Mouse (Mus musculus) stomach, postnatal 0 days (tissue): Measurements from ENCODE around the gene Prss40. TPM values are rescaled to one million over a fixed set of nuclear protein-coding genes. Genes with fewer than 3 reads are reported as not detected.

Experiments
- ATAC-seq: fragments of 200-750 bp; cut with Nextera tagmentation; 2 replicates; pipeline ENCODE4 v1.8.0; 2017; ENCODE audit not compliant: low FRiP score, low TSS enrichment
- DNase-seq: peaks from one replicate; pipeline ENCODE4 v3.0.0-alpha.2; 2016; ENCODE audit warnings: low spot score
- H3K27ac ChIP-seq: fragments of 300-500 bp; sonication (generic); replicated peaks from 2 replicates; pipeline ENCODE4 v1.5.1; 2014; ENCODE audit warnings: mild to moderate bottlenecking, control low read depth
- H3K27me3 ChIP-seq: fragments of 300-500 bp; sonication (generic); 2 replicates; pipeline ENCODE4 v1.6.1; 2014; ENCODE audit warnings: low read length; ENCODE audit not compliant: control insufficient read depth, insufficient read depth
- H3K36me3 ChIP-seq: fragments of 300-500 bp; sonication (generic); 2 replicates; pipeline ENCODE4 v1.6.1; 2014; ENCODE audit warnings: low read length, mixed read lengths; ENCODE audit not compliant: control insufficient read depth, insufficient read depth
- H3K4me1 ChIP-seq: fragments of 300-500 bp; sonication (generic); replicated peaks from 2 replicates; pipeline ENCODE4 v1.6.1; 2014; ENCODE audit warnings: antibody characterized with exemption; ENCODE audit not compliant: control insufficient read depth, insufficient read depth
- H3K4me2 ChIP-seq: fragments of 300-500 bp; sonication (generic); replicated peaks from 2 replicates; pipeline ENCODE4 v1.6.1; 2014; ENCODE audit warnings: low read depth, mild to moderate bottlenecking, control low read depth, moderate library complexity
- H3K4me3 ChIP-seq: fragments of 300-500 bp; sonication (generic); 2 replicates; pipeline ENCODE4 v1.5.1; 2014; ENCODE audit warnings: low read depth, low read length, control low read depth
- H3K9ac ChIP-seq: fragments of 300-500 bp; sonication (generic); 2 replicates; pipeline ENCODE4 v1.6.1; 2014; ENCODE audit warnings: mild to moderate bottlenecking, low read length, control low read depth, mixed read lengths
- H3K9me3 ChIP-seq: fragments of 300-500 bp; sonication (generic); 2 replicates; pipeline ENCODE4 v1.6.1; 2016; ENCODE audit warnings: low read length; ENCODE audit not compliant: control insufficient read depth
- CTCF ChIP-seq: IDR thresholded peaks from 2 replicates; pipeline ENCODE4 v1.5.1; 2016; ENCODE audit warnings: antibody characterized with exemption, low read depth, mild to moderate bottlenecking, moderate library complexity
- EP300 ChIP-seq: optimal IDR thresholded peaks from 2 replicates; pipeline ENCODE3; 2016; ENCODE audit warnings: antibody characterized with exemption
- WGBS: fragments of 180-500 bp; shearing (Covaris S2); extraction: QIAGEN DNeasy Blood & Tissue Kit; methylation state at CpG from one replicate; pipeline ENCODE4 v1.1.7; 2014; 5-methylcytosine and 5-hydroxymethylcytosine counted together
- polyA plus RNA-seq: library from polyadenylated mRNA; unstranded; fragments of >200 nt; fragmentation: Nextera tagmentation; extraction: Ambion mirVana; gene quantifications from 2 replicates; pipeline ENCODE4 v1.2.1, GENCODE M21; 2015

Prss40 gene
- polyA plus RNA-seq, 1 experiment from 2014 or later: 0.11 TPM

GRCm38 (mm10) chr1:34511027-34511426 lies 49.7 kb downstream of the Prss40 start:
- TF ChIP-seq CTCF: peak; percentile 70
- TF ChIP-seq EP300: no peak
- no peak overlapping the region for H3K4me3 ChIP-seq
- no peaks in the 10 kb centered on the region for H3K36me3 ChIP-seq
- ATAC-seq: peak; percentile 57; the same call in 1 of the 2 replicates
- no peaks in the 10 kb centered on the region for H3K4me1 ChIP-seq
- H3K4me2 ChIP-seq: no peak overlapping the region
- 12% methylated on average over 3 of the region's 3 CpGs for WGBS
- no peaks in the 10 kb centered on the region for H3K27me3 ChIP-seq
- no peaks in the 10 kb centered on the region for H3K9me3 ChIP-seq
- peak; percentile 23 for DNase-seq
- H3K9ac ChIP-seq: no peak overlapping the region
- no peak overlapping the region for H3K27ac ChIP-seq

DNA sequence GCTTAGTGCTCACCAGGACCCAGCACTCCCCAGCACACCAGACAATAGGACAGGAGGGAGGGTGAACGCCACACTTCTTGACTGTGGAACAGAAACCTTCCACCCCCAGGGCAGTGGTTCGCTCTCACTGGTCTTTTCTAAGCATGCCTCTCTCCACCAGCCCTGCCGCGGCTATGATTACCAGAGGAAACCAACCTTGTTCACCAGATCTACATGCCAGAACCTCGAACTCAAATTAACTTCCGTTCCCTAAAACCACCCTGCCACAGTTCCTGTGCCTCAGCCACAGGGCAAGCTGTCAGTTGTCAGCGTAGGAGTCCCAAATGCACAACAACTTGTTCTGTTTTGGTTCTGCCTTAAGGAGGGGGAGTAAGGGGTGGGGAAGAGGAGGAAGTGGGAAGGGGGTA lies 50.2 kb downstream of the Prss40 start:
- Histone ChIP-seq H3K27ac (no peak overlapping the region), H3K36me3 (no peaks in the 10 kb centered on the region), H3K4me3 (no peak overlapping the region), H3K9me3 (no peaks in the 10 kb centered on the region), H3K27me3 (no peaks in the 10 kb centered on the region), H3K4me2 (no peak overlapping the region), H3K4me1 (no peaks in the 10 kb centered on the region), H3K9ac (no peak overlapping the region)
- TF ChIP-seq EP300 (no peak), CTCF (no peak)
- no peak for DNase-seq
- ATAC-seq: no peak
- WGBS: 4% methylated on average over 7 of the region's 7 CpGs

GRCm38 (mm10) chr1:34507986-34508385 lies 52.8 kb downstream of the Prss40 start:
- no peak overlapping the region for H3K4me3 ChIP-seq
- H3K9me3 ChIP-seq: no peaks in the 10 kb centered on the region
- no peak overlapping the region for H3K4me2 ChIP-seq
- no peak for TF ChIP-seq CTCF
- TF ChIP-seq EP300: no peak
- H3K9ac ChIP-seq: no peak overlapping the region
- no peaks in the 10 kb centered on the region for H3K4me1 ChIP-seq
- ATAC-seq: no peak
- no peaks in the 10 kb centered on the region for H3K27me3 ChIP-seq
- DNase-seq: no peak
- 86% methylated on average over 3 of the region's 3 CpGs for WGBS
- H3K36me3 ChIP-seq: no peaks in the 10 kb centered on the region
- no peak overlapping the region for H3K27ac ChIP-seq

DNA sequence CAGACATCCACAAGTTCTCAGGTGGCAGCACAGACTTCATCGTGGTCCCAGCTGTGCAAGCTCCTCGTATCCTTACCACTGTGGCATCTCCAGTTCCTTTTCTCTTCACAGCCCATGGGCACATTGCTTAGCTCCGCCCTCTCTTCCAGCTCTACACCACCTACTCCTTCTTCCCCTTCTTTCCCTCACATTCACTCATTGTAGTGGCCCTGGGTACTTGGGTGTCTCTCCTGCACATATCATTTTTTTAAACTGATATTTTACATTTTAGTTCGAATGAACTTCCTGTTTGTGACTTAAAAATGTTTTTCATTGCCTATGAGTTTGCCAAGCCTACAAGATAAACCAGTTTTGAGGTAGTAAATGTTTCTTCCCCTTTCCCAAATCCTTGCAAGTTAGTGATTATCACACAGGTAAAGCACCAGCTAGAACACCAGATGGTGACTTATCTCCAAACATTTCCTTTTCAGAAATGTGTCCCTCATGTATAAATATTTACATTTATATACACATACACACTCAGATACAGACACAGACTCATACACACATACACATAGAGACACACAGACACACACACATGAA lies 54.7 kb downstream of the Prss40 start:
- no peaks in the 10 kb centered on the region for H3K9me3 ChIP-seq
- H3K36me3 ChIP-seq: no peaks in the 10 kb centered on the region
- no peak overlapping the region for H3K9ac ChIP-seq
- DNase-seq (no peak), ATAC-seq (no peak)
- no peak overlapping the region for H3K27ac ChIP-seq
- no peak overlapping the region for H3K4me3 ChIP-seq
- TF ChIP-seq CTCF: no peak
- no peak for TF ChIP-seq EP300
- no peak overlapping the region for H3K4me2 ChIP-seq
- no peaks in the 10 kb centered on the region for H3K27me3 ChIP-seq
- H3K4me1 ChIP-seq: no peaks in the 10 kb centered on the region
- WGBS: 79% methylated on average over 4 of the region's 4 CpGs

DNA sequence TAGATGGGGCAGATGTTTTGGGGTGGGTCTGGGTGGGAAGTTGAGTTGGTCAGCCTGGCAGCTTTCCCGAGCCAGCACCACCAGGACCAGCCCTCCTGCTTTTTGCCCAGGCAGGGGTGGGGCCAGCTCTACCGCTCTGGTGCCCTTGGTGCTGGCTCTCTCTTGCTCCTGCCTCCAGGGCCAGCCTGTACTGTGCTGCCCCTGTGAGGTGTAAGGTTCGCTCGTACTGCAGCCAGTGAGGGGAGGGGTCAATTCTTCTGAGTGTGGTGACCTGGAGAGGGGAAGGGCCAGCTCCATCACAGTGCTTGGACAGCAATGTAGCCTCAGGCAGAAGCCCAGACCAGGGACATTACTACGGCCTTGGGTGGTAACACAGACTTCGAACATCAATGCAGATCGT lies 55.4 kb downstream of the Prss40 start:
- H3K36me3 ChIP-seq: no peaks in the 10 kb centered on the region
- no peak for DNase-seq
- H3K4me3 ChIP-seq: no peak overlapping the region
- H3K9ac ChIP-seq: no peak overlapping the region
- no peaks in the 10 kb centered on the region for H3K9me3 ChIP-seq
- H3K4me2 ChIP-seq: no peak overlapping the region
- H3K27ac ChIP-seq: no peak overlapping the region
- H3K4me1 ChIP-seq: no peaks in the 10 kb centered on the region
- ATAC-seq: no peak
- H3K27me3 ChIP-seq: no peaks in the 10 kb centered on the region
- 57% methylated on average over 7 of the region's 7 CpGs for WGBS
- TF ChIP-seq EP300 (no peak), CTCF (no peak)

DNA sequence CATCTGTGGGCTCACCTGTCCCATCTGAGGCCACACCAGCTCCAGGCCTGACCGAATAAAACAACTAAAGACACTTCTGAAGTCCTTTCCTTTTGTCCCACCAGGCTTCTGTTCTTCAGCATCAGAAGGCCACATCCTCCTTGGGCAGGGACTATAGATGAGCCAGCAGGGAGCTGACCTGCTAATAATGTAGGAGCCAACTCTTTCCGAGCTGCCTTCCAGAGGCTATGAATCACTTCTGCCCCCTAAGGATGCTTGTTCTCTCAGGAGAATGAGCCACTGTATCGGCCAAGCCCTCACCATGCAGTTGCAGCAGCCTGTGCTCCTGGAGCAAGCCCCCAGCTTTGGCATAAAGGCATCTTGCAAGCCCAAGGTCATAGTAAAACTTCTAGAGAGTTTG lies 57.8 kb downstream of the Prss40 start:
- H3K27me3 ChIP-seq: no peaks in the 10 kb centered on the region
- ATAC-seq: no peak
- H3K4me1 ChIP-seq: no peaks in the 10 kb centered on the region
- H3K36me3 ChIP-seq: no peaks in the 10 kb centered on the region
- no peak for DNase-seq
- WGBS: 46% methylated on average over 3 of the region's 3 CpGs
- TF ChIP-seq EP300: no peak
- TF ChIP-seq CTCF: no peak
- no peak overlapping the region for H3K27ac ChIP-seq
- H3K4me3 ChIP-seq: no peak overlapping the region
- H3K9me3 ChIP-seq: no peaks in the 10 kb centered on the region
- H3K4me2 ChIP-seq: no peak overlapping the region
- no peak overlapping the region for H3K9ac ChIP-seq

Other genes starting within 250 kb of the Prss40 start
- 37.1 and 39.3 TPM in 2 replicates for gene Ccdc115, start 121.3 kb downstream of the Prss40 start, polyA plus RNA-seq
- 52.3 and 52.9 TPM in 2 replicates for gene Imp4, start 121.1 kb downstream of the Prss40 start, polyA plus RNA-seq
- 26.9 and 29.4 TPM in 2 replicates for gene Ptpn18, start 101.2 kb downstream of the Prss40 start, polyA plus RNA-seq
- not detected in 2 replicates for gene Prss39, start 62.5 kb downstream of the Prss40 start, polyA plus RNA-seq
- 1.6 and 1.9 TPM in 2 replicates for gene Cfc1, start 25.3 kb downstream of the Prss40 start, polyA plus RNA-seq
- 0.21 and 0.36 TPM in 2 replicates for gene Amer3, start 18.7 kb upstream of the Prss40 start, polyA plus RNA-seq